Mouse (Mus musculus) retina, postnatal 7 days (tissue): ENCODE results near the gene Atg14.
"Not testable (repeated sequence)": the region's sequence is repeated elsewhere in the genome, so short reads cannot be mapped to it uniquely, and the experiment has no call there.

Experiments used
- DNase-seq: peaks from one replicate; pipeline ENCODE4 v3.0.0-alpha.2; 2012; ENCODE audit warnings: low read depth, low spot score

Atg14 gene

GRCm38 (mm10) chr14:47570549-47570948 is at the start of gene Atg14:
Gene Atg14, minus strand, starts transcription at chr14:47570649.
- not testable (repeated sequence) for DNase-seq

GRCm38 (mm10) chr14:47618891-47619290 is 48.4 kb upstream of the Atg14 start:
- no peak for DNase-seq

DNA sequence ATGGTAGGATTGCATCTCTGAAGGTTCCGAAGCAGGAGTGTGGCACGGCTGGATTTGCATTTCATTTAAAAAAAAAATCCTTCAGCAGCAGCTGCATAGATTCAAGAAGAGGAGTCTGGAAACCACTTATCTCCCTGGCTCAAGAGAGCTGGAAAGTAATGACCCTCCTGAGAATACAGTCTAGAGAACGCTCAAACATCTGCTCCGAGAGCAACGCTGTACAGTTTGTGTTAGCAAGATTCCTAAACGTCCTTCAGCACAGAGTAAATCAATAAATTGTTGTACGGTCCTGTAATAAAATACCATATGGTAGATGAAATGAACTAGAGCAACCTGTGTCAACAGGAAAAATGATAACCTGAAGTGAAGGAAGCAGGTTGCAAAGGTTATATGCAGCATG is 42.8 kb upstream of the Atg14 start:
- no peak for DNase-seq

GRCm38 (mm10) chr14:47597942-47598388 is 27.5 kb upstream of the Atg14 start:
- DNase-seq, result peak; percentile 51

DNA sequence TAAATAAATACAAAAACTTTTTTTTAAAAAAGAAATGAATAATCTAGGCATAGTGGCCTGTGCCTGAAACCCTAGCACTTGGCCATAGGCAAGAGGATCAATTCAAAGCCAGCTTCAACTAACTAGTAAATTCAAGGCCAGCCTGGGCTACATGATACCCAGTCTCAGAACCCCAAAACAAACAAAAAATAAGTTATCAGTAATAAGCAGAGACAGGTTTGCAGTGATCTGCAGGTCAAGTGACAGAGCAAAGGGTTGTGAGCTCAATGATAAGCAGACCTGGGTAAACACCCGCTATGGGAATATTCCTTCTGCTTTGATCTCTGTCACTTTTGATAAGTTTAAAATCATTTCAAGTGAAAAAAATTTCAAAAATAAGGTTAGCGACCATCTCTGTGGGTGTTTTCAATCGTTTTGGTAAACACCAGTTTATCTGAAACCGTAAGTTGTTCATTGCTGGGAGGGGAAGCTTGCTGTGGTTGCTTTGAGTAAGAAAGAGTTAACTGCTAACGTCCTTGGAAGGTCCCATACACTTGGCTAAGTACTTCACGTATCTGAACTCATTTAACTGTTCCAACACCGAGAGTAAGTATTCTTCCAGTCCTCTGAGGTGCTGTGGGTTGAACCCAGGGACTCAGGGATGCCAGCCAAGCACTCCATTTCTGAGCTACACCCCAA is 24.1 kb upstream of the Atg14 start:
- no peak for DNase-seq

GRCm38 (mm10) chr14:47590391-47590975 is 20.0 kb upstream of the Atg14 start:
- DNase-seq, result no peak

DNA sequence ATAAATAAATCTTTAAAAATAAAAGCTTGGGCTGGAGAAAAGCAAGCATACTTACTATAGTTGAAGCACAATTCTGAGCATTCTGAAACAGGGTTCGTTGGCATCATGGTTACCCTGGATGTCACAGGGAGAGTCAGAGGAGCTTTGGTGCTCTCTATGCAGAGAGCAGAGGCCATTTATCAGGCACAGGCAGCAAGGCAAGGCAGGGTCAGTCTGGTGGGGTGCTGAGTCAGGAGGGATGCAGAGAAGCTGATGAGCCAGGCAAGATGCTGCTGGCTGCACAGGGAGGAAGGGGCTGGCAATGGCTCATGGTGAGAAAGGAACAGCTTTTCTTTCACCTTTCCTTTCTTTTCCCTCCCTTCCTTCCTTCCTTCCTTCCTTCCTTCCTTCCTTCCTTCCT is 19.0 kb upstream of the Atg14 start:
- DNase-seq, result no peak

- no peak for DNase-seq
These were observed 13.9 kb upstream of the Atg14 start for GRCm38 (mm10) chr14:47584346-47584745.

DNA sequence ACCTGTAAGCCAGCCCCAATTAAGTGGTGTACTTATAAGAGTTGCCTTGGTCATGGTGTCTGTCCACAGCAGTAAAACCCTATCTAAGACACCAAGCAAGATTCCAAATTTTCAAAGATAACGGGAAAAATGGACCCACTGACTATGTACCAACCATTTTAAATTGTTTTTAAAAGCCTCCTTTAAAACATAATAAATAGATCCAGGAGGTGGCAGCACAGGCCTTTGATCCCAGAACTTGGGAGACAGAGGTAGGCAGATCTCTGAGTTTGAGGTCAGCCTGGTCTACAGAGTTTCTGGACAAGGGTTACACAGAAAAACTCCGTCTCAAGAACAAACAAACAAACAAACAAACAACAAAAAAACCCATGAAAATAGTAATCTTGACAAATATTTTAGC is 11.2 kb upstream of the Atg14 start:
- no peak for DNase-seq

- no peak for DNase-seq
These were observed 10.8 kb upstream of the Atg14 start for GRCm38 (mm10) chr14:47581280-47581679.

DNA sequence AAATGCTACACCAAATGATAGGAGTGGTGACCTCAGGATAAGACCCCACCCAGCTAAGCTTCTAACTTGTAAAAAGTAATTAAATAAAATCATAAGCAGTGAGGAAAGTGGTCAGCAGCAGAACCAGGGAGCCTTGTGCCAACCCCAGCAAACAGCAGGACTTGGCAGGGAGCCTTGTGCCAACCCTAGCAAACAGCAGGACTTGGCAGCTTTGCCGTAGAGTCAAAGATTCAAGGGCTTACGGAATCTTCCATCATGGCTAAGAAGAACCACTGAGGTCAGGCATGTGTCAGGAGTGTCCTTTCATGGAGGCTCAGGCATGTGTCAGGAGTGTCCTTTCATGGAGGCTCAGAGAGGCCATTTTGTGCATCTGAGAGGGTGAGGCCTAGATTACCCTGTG is 7.6 kb upstream of the Atg14 start:
- no peak for DNase-seq

GRCm38 (mm10) chr14:47576687-47577086 is 6.2 kb upstream of the Atg14 start:
- no peak for DNase-seq

DNA sequence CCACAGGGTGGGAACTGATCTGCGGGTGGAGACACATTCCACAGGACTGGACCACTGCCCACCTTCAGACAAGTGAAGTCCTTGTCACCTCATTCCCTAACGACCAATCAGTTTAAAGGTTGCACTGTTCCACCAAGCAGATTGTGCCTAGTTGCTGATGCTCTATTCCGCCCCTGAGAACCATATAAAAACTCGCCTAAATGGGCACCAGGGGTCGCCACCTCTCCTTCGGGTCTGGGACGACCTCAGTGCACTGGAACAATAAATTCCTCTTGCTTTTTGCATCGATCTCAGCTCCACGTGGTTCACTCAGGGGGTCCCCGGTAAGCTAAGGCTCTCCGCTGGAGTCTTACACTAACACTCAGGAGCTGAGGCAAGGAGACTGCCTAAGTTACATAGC is 4.3 kb upstream of the Atg14 start:
- DNase-seq, result no peak

DNA sequence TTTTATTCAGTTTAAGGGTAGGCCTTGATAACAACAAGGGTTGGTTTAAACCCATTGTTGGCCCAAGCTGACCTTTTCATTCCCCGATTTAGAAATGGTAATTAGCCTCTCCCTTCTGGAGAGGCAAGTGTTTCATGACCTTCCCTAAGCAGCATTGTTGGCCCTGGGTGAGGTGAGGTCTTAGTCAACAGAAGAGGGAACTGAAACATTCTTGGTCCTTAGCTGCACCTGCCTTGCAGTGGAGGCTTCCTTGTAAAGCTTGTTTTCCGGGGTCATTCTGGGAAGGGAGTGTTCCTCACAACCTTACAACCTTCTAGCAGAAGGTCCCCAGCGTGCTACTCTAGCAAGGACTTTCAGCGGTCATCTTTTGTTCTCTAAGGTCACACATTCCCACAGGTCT is 2.3 kb upstream of the Atg14 start:
- no peak for DNase-seq

GRCm38 (mm10) chr14:47567962-47568652 is 2.3 kb downstream of the Atg14 start:
- DNase-seq, result peak; percentile 94

DNA sequence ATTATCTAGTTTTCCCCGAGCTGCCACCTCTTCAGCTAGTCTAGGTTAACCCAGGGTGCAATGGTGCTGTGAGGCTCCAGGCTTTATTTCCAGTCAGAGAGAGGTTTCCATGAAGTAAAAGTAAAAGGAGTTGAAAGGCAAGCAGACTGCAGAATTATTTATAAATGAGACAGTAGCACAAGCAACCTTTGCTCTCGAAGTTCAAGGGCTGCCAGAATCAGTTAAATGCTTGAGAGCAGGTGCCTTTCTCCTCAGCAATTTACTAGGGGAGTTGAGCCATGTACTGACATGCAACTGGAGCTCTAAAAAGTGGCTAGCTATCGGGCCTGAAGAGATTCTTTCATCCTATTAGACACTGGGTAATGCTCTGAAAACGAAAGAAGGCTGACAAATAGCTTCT is 7.3 kb downstream of the Atg14 start:
- no peak for DNase-seq

DNA sequence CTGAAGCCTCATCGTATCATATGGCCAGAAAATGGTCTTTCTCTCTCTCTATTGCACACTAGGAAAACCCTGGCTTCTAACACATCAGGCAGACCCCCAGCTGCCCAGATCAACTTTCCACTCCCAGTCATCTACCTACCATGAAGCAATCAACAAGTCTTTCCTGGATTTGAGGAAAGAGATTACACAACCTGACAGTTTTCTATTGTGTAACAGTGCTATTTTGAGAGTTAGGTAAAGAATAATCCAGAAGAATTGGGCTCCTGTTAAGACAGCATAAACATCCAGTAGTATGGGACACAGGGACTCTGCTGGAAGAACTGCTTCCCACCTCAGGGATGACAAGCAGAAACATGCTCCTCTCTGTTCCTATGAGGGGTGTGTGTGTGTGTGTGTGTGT is 7.9 kb downstream of the Atg14 start:
- no peak for DNase-seq

- DNase-seq, result no peak
These were observed 9.7 kb downstream of the Atg14 start for GRCm38 (mm10) chr14:47560714-47561113.

- no peak for DNase-seq
These were observed 15.2 kb downstream of the Atg14 start for GRCm38 (mm10) chr14:47555225-47555624.

GRCm38 (mm10) chr14:47554236-47554635 is 16.2 kb downstream of the Atg14 start:
- DNase-seq, result no peak

DNA sequence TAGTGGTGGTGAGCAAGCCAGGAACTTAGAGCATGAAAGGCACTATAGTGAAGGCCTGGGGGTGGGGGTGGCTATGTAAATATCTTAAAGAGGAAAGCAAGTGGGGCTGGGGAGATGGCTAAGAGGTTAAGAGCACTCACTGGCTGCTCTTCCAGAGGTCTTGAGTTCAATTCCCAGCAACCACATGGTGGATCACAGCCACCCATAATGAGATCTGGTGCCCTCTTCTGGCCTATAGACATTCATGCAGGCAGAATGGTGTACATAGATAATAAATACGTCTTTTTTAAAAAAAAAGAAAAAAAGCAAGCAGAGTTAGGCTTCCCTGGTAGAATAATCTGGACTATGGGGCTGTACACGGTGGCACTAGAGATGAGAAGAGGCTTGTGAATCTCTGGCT is 17.1 kb downstream of the Atg14 start:
- no peak for DNase-seq

- no peak for DNase-seq
These were observed 18.8 kb downstream of the Atg14 start for GRCm38 (mm10) chr14:47551668-47552067.

GRCm38 (mm10) chr14:47544877-47545276 is 25.6 kb downstream of the Atg14 start:
- no peak for DNase-seq
